Mouse (Mus musculus) kidney, postnatal 0 days (tissue): ENCODE data around the gene Anxa2. TPM values are rescaled to one million over a fixed set of nuclear protein-coding genes. Genes with fewer than 3 reads are reported as not detected.

Experiments used
- ATAC-seq: fragments of 200-750 bp; cut with Nextera tagmentation; replicated peaks from 2 replicates; pipeline ENCODE4 v1.8.0; 2017; ENCODE audit warnings: low read depth, moderate number of reproducible peaks, moderate TSS enrichment, moderate library complexity; ENCODE audit not compliant: low FRiP score
- DNase-seq: peaks from one replicate; pipeline ENCODE4 v3.0.0-alpha.2; 2016; ENCODE audit warnings: low spot score
- H3K27ac ChIP-seq: fragments of 300-500 bp; sonication (generic); 2 replicates; pipeline ENCODE4 v1.5.1; 2014; ENCODE audit warnings: mild to moderate bottlenecking
- H3K27me3 ChIP-seq: fragments of 300-500 bp; sonication (generic); 2 replicates; pipeline ENCODE4 v1.6.1; 2014; ENCODE audit warnings: low read length, mixed read lengths; ENCODE audit not compliant: insufficient read depth
- H3K36me3 ChIP-seq: fragments of 300-500 bp; sonication (generic); 2 replicates; pipeline ENCODE4 v1.6.1; 2014; ENCODE audit warnings: low read length, mixed read lengths; ENCODE audit not compliant: insufficient read depth
- H3K4me1 ChIP-seq: fragments of 300-500 bp; sonication (generic); replicated peaks from 2 replicates; pipeline ENCODE4 v1.6.1; 2014; ENCODE audit warnings: antibody characterized with exemption, low read length, mixed read lengths; ENCODE audit not compliant: insufficient read depth
- H3K4me2 ChIP-seq: fragments of 300-500 bp; sonication (generic); 2 replicates; pipeline ENCODE4 v1.6.1; 2014; ENCODE audit warnings: mild to moderate bottlenecking, low read length, moderate library complexity, mixed read lengths
- H3K4me3 ChIP-seq: fragments of 300-500 bp; sonication (generic); replicated peaks from 2 replicates; pipeline ENCODE4 v1.5.1; 2014; ENCODE audit warnings: low read depth, low read length
- H3K9ac ChIP-seq: fragments of 300-500 bp; sonication (generic); 2 replicates; pipeline ENCODE4 v1.6.1; 2014; ENCODE audit warnings: low read depth, low read length
- H3K9me3 ChIP-seq: fragments of 300-500 bp; sonication (generic); replicated peaks from 2 replicates; pipeline ENCODE4 v1.6.1; 2016; ENCODE audit warnings: low read length, inconsistent platforms, mixed read lengths
- CTCF ChIP-seq: IDR thresholded peaks from 2 replicates; pipeline ENCODE4 v1.5.1; 2016; ENCODE audit warnings: antibody characterized with exemption, low read depth, mild to moderate bottlenecking, moderate library complexity
- WGBS: fragments of 180-500 bp; shearing (Covaris S2); extraction: QIAGEN DNeasy Blood & Tissue Kit; methylation state at CpG from one replicate; pipeline ENCODE4 v1.1.7; 2014; 5-methylcytosine and 5-hydroxymethylcytosine counted together
- polyA plus RNA-seq: library from polyadenylated mRNA; unstranded; fragments of >200 nt; fragmentation: Nextera tagmentation; extraction: Ambion mirVana; gene quantifications from 2 replicates; pipeline ENCODE4 v1.2.1, GENCODE M21; 2015

The Anxa2 gene
- polyA plus RNA-seq, 1 experiment from 2014 or later: 442 TPM

GRCm38 (mm10) chr9:69435662-69436061 lies 17.8 kb upstream of the Anxa2 start:
- no peak overlapping the region for H3K4me3 ChIP-seq
- peak overlapping the region; percentile 21; the same call in 1 of the 2 replicates for H3K27ac ChIP-seq
- ATAC-seq: no peak

GRCm38 (mm10) chr9:69439805-69440357 lies 13.5 kb upstream of the Anxa2 start:
- ATAC-seq: peak; percentile 79
- 0 out of 2 replicates have a peak overlapping the region, but pooled peaks have one; percentile 15 for H3K4me2 ChIP-seq
- peak; percentile 77 for DNase-seq
- WGBS: 14% methylated on average over 7 of the region's 7 CpGs
- H3K4me1 ChIP-seq: peaks cover 2% of the 10 kb centered on the region; the same call in 1 of the 2 replicates
- no peaks in the 10 kb centered on the region for H3K27me3 ChIP-seq
- no peaks in the 10 kb centered on the region for H3K9me3 ChIP-seq
- H3K9ac ChIP-seq: no peak overlapping the region
- H3K27ac ChIP-seq: peak overlapping the region; percentile 62
- H3K36me3 ChIP-seq: no peaks in the 10 kb centered on the region
- H3K4me3 ChIP-seq: no peak overlapping the region
- no peak for TF ChIP-seq CTCF

More at GRCm38 (mm10) chr9:69435662-69436061, 17.8 kb upstream of the Anxa2 start:
- no peak for DNase-seq
- no peak overlapping the region for H3K4me2 ChIP-seq
- TF ChIP-seq CTCF: no peak
- H3K4me1 ChIP-seq: no peaks in the 10 kb centered on the region; the same call in 1 of the 2 replicates
- H3K36me3 ChIP-seq: peaks cover 2% of the 10 kb centered on the region; the same call in 1 of the 2 replicates
- no peak overlapping the region for H3K9ac ChIP-seq
- H3K9me3 ChIP-seq: no peaks in the 10 kb centered on the region
- no peaks in the 10 kb centered on the region for H3K27me3 ChIP-seq

GRCm38 (mm10) chr9:69442471-69443038 lies 10.9 kb upstream of the Anxa2 start:
- Histone ChIP-seq H3K9ac (no peak overlapping the region), H3K4me2 (no peak overlapping the region), H3K4me3 (no peak overlapping the region), H3K27me3 (no peaks in the 10 kb centered on the region), H3K27ac (no peak overlapping the region), H3K36me3 (no peaks in the 10 kb centered on the region), H3K4me1 (0 out of 2 replicates have a peak, but pooled peaks cover 5% of the 10 kb centered on the region), H3K9me3 (no peaks in the 10 kb centered on the region)
- TF ChIP-seq CTCF: no peak
- ATAC-seq: no peak
- 34% methylated on average over 6 of the region's 6 CpGs for WGBS
- DNase-seq: peak; percentile 63

- 37% methylated on average over 3 of the region's 3 CpGs for WGBS
- DNase-seq: peak; percentile 26
Observed at GRCm38 (mm10) chr9:69443203-69443602, 10.2 kb upstream of the Anxa2 start.

GRCm38 (mm10) chr9:69448801-69449200 lies 4.6 kb upstream of the Anxa2 start:
- no peak for ATAC-seq
- H3K27me3 ChIP-seq: no peaks in the 10 kb centered on the region
- H3K4me1 ChIP-seq: 0 out of 2 replicates have a peak, but pooled peaks cover 5% of the 10 kb centered on the region
- H3K36me3 ChIP-seq: no peaks in the 10 kb centered on the region
- H3K9me3 ChIP-seq: no peaks in the 10 kb centered on the region
- H3K4me3 ChIP-seq: no peak overlapping the region
- DNase-seq: no peak
- no peak for TF ChIP-seq CTCF
- H3K27ac ChIP-seq: no peak overlapping the region
- no peak overlapping the region for H3K4me2 ChIP-seq
- WGBS: 47% methylated on average over 3 of the region's 3 CpGs
- no peak overlapping the region for H3K9ac ChIP-seq

More at GRCm38 (mm10) chr9:69443203-69443602, 10.2 kb upstream of the Anxa2 start:
- TF ChIP-seq CTCF: no peak
- H3K36me3 ChIP-seq: no peaks in the 10 kb centered on the region
- no peak overlapping the region for H3K9ac ChIP-seq
- H3K4me2 ChIP-seq: no peak overlapping the region
- H3K4me3 ChIP-seq: no peak overlapping the region
- ATAC-seq: no peak
- 0 out of 2 replicates have a peak, but pooled peaks cover 5% of the 10 kb centered on the region for H3K4me1 ChIP-seq
- no peak overlapping the region for H3K27ac ChIP-seq
- H3K9me3 ChIP-seq: no peaks in the 10 kb centered on the region
- no peaks in the 10 kb centered on the region for H3K27me3 ChIP-seq

- Histone ChIP-seq H3K4me3 (no peak overlapping the region), H3K9me3 (no peaks in the 10 kb centered on the region), H3K9ac (no peak overlapping the region), H3K4me2 (no peak overlapping the region), H3K4me1 (peaks cover 8% of the 10 kb centered on the region), H3K27ac (no peak overlapping the region), H3K27me3 (no peaks in the 10 kb centered on the region), H3K36me3 (no peaks in the 10 kb centered on the region)
- ATAC-seq (no peak), DNase-seq (no peak)
- TF ChIP-seq CTCF: no peak
- 83% methylated on average over 9 of the region's 9 CpGs for WGBS
Observed at GRCm38 (mm10) chr9:69450636-69451035, 2.8 kb upstream of the Anxa2 start.
